Mouse (Mus musculus) neutrophil, adult 5-6 weeks (primary cell): Measurements from ENCODE around the gene Gpc3. TPM values are rescaled to one million over a fixed set of nuclear protein-coding genes. Genes with fewer than 3 reads are reported as not detected.
"Not testable (repeated sequence)": the region's sequence is repeated elsewhere in the genome, so short reads cannot be mapped to it uniquely, and the experiment has no call there.

Experiments
- ATAC-seq: fragments of 151-379, 151-347 bp; 2 replicates; pipeline ENCODE4 v1.8.0; 2017; ENCODE audit warnings: mild to moderate bottlenecking, moderate TSS enrichment; ENCODE audit not compliant: insufficient number of reproducible peaks, poor library complexity, low FRiP score, severe bottlenecking; ENCODE audit errors: extremely low read depth
- total RNA-seq: library from RNA; stranded (forward); fragments of 200-1000 nt; gene quantifications from 2 replicates; pipeline ENCODE4 v1.2.3, GENCODE M21; 2017

Gene Gpc3
- total RNA-seq, 1 experiment from 2014 or later = 0.23 TPM

- ATAC-seq = no peak
Measured at GRCm38 (mm10) chrX:52321791-52322190, 292.0 kb downstream of the Gpc3 start.

GRCm38 (mm10) chrX:52320653-52321052 is 293.1 kb downstream of the Gpc3 start:
- ATAC-seq = no peak

DNA sequence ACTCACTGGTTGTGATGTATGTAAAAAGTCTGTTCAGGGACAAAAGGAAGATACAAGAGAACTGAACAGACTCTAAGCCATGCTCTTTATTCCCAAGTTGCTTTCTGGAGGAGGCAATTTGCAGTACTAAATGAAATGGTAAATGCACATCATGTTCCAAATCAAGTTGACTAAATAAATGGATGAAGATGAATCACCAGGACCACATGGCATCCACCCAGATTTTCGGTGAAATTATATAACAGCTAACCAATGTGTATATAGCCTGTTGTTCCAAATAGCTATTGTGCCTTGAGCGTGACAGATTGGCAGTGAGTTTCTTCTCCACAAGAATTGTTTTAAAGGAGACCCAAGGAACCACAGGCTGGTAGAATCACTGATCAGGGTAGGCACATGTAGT is 302.8 kb downstream of the Gpc3 start:
- no peak for ATAC-seq

GRCm38 (mm10) chrX:52305226-52305625 is 308.5 kb downstream of the Gpc3 start:
- no peak for ATAC-seq

GRCm38 (mm10) chrX:52288792-52289191 is 325.0 kb downstream of the Gpc3 start:
- no peak for ATAC-seq

GRCm38 (mm10) chrX:52287944-52288343 is 325.8 kb downstream of the Gpc3 start:
- ATAC-seq = no peak

- ATAC-seq = no peak
Measured at GRCm38 (mm10) chrX:52282070-52282469, 331.7 kb downstream of the Gpc3 start.

DNA sequence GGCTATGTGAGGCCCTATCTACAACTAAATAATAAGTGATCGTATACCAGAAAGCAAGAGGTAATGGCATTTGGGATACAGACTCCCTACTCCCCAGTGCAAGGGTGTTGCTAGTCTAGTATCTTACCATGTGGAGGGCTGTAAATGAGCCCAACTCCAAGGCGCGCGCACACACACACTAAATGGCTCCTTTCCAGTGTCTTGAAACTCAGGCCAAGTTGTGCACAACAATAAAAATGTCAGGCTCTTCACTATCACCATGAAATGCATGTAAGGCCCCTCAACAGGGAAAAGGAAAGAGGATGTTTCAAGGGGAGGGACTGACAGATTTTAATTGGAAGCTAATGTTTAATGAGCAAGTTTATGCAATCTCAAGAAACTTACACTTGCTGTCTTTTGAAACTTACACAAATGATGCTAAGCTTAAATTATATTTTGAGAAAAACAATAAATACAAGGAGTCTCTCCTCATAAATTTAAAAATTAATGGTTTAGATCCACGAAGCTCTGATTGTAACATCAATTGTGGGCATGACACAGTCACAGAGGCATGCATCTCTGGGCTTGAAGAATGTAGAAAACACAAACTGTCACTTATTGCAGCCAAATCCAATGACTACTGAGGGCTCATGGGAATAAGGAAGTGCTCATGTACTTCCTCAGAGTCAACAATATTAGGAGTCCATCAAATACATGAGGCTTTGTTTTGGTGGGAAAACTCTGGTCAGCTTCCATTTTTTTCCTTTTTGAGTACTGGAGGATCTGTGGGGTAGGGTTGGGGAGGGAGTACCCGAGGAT is 332.4 kb downstream of the Gpc3 start:
- no peak for ATAC-seq

GRCm38 (mm10) chrX:52278687-52279359 is 334.9 kb downstream of the Gpc3 start:
- ATAC-seq = no peak

- no peak for ATAC-seq
Measured at GRCm38 (mm10) chrX:52277599-52277998, 336.2 kb downstream of the Gpc3 start.

GRCm38 (mm10) chrX:52273016-52273415 is 340.7 kb downstream of the Gpc3 start:
- no peak for ATAC-seq

DNA sequence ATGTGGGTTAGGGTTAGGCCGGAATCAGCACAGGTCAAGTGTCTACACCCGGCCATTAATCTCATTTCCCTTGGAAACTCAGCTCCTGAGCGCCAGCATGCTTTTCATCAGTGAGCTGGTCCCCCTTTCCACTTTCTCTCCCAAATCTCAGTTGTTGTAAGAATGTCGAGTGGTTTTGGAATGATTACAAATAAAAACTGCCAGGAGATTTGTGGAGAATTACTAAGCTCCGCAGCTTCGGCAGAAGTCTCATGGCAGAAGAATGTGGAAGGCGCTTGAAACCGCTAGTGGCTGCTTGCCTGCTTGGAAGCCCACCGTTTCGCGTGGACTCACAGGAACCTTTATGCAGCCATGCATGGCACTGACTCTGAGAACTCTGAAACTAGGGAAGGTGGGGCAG is 351.8 kb downstream of the Gpc3 start:
- no peak for ATAC-seq

- no peak for ATAC-seq
Measured at GRCm38 (mm10) chrX:52261546-52261945, 352.2 kb downstream of the Gpc3 start.

- ATAC-seq = not testable (repeated sequence)
Measured at GRCm38 (mm10) chrX:52259771-52260170, 354.0 kb downstream of the Gpc3 start.

GRCm38 (mm10) chrX:52254526-52254925 is 359.2 kb downstream of the Gpc3 start:
- ATAC-seq = no peak

- no peak for ATAC-seq
Measured at GRCm38 (mm10) chrX:52245694-52246297, 368.0 kb downstream of the Gpc3 start.

DNA sequence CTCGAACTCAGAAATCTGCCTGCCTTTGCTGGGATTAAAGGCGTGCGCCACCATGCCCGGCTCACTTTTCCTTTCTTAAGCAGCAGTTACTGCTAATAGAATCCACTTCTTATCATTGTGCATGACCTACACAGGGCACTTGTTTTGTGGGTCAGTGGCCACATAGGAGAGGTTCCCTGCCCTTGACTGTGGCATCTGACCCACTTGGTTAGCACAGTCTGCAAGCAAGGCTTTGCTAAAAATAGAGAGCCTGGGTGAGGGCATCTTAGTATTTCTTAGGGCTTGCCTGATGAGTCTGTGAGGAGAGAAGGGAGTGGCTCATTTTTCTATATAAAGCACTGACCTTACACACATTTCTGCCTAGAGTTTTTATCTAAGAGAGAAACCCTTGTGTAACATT is 376.3 kb downstream of the Gpc3 start:
- ATAC-seq = no peak

DNA sequence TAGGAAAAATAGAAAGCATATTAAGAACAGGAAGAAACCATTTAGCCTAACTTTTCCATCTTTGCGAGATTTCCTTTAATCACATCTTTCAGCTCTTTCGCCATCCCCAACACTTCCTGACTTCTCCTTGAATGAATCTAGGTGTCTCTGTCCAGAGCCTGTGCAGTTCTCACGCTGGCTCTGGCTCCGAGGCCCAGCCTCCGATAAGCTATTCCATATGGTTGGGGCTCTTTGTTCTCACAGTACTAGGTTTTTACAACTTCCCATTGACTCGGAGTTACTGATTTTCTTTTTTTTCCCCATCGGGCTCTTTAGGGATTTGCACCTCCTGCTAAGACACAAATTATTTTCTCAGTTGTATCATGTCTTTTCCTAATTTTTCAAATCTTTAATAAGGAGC is 381.8 kb downstream of the Gpc3 start:
- no peak for ATAC-seq

GRCm38 (mm10) chrX:52230711-52231110 is 383.0 kb downstream of the Gpc3 start:
- ATAC-seq = no peak
